Mouse (Mus musculus): ENCODE measurements around the gene Zfp804a.

The Zfp804a gene

GRCm38 (mm10) chr2:82253382-82253781, 200.4 kb downstream of the Zfp804a start:
- DNase-seq (ENCODE audit: low spot score), result no peak

- DNase-seq (ENCODE audit: low spot score), result no peak
These were observed 229.7 kb downstream of the Zfp804a start for GRCm38 (mm10) chr2:82282591-82283269.

- no peak for DNase-seq (ENCODE audit: low spot score)
These were observed 242.0 kb downstream of the Zfp804a start for GRCm38 (mm10) chr2:82294932-82295493.

Data from urinary bladder, postnatal 14 days (tissue).